Mouse (Mus musculus) kidney, adult 11 months (tissue): ENCODE data around the gene Cs.
"Not testable (repeated sequence)": the region's sequence is repeated elsewhere in the genome, so short reads cannot be mapped to it uniquely, and the experiment has no call there.

Source experiments
- DNase-seq: peaks from one replicate; pipeline ENCODE4 v3.0.0; 2022

The Cs gene

GRCm38 (mm10) chr10:128337306-128338181 is at the start of gene Cs:
Gene Cs, plus strand, starts transcription at chr10:128337734.
- peak; percentile 96 for DNase-seq

GRCm38 (mm10) chr10:128290594-128290993 is 46.9 kb upstream of the Cs start:
- DNase-seq: not testable (repeated sequence)

- no peak for DNase-seq
Observed at GRCm38 (mm10) chr10:128296370-128297090, 41.0 kb upstream of the Cs start.

- no peak for DNase-seq
Observed at GRCm38 (mm10) chr10:128297221-128297620, 40.3 kb upstream of the Cs start.

- no peak for DNase-seq
Observed at GRCm38 (mm10) chr10:128297622-128298021, 39.9 kb upstream of the Cs start.

GRCm38 (mm10) chr10:128298243-128298642 is 39.3 kb upstream of the Cs start:
- no peak for DNase-seq

GRCm38 (mm10) chr10:128298702-128299171 is 38.8 kb upstream of the Cs start, which contains the start of gene Il23a:
Gene Il23a, minus strand, starts transcription at chr10:128298752.
- DNase-seq: no peak

GRCm38 (mm10) chr10:128302357-128302756 is 35.2 kb upstream of the Cs start:
- DNase-seq: no peak

- DNase-seq: no peak
Observed at GRCm38 (mm10) chr10:128302785-128303125, 34.8 kb upstream of the Cs start.

GRCm38 (mm10) chr10:128303126-128304021 is 34.2 kb upstream of the Cs start, which contains the start of gene Pan2:
Gene Pan2, plus strand, starts transcription at chr10:128303335.
- DNase-seq: peak; percentile 100

GRCm38 (mm10) chr10:128309654-128310053 is 27.9 kb upstream of the Cs start:
- DNase-seq: no peak

- peak; percentile 45 for DNase-seq
Observed at GRCm38 (mm10) chr10:128310177-128310576, 27.4 kb upstream of the Cs start.

- DNase-seq: no peak
Observed at GRCm38 (mm10) chr10:128310902-128311301, 26.6 kb upstream of the Cs start.

GRCm38 (mm10) chr10:128315578-128315977 is 22.0 kb upstream of the Cs start:
- DNase-seq: no peak

- no peak for DNase-seq
Observed at GRCm38 (mm10) chr10:128321641-128322040, 15.9 kb upstream of the Cs start.

GRCm38 (mm10) chr10:128322141-128323108 is 15.1 kb upstream of the Cs start, which contains the start of gene Cnpy2:
Gene Cnpy2, plus strand, starts transcription at chr10:128322459.
- peak; percentile 89 for DNase-seq

- DNase-seq: no peak
Observed at GRCm38 (mm10) chr10:128323516-128323915, 14.0 kb upstream of the Cs start.

GRCm38 (mm10) chr10:128326825-128327224 is 10.7 kb upstream of the Cs start:
- DNase-seq: no peak

GRCm38 (mm10) chr10:128327610-128328009 is 9.9 kb upstream of the Cs start:
- no peak for DNase-seq

- not testable (repeated sequence) for DNase-seq
Observed at GRCm38 (mm10) chr10:128332358-128333249, 4.9 kb upstream of the Cs start.
